Mouse (Mus musculus) liver, embryonic 14.5 days (tissue): ENCODE results near the gene Ctnnd2. TPM values are rescaled to one million over a fixed set of nuclear protein-coding genes. Genes with fewer than 3 reads are reported as not detected.

Source experiments
- ATAC-seq: fragments of 200-750 bp; cut with Nextera tagmentation; 2 replicates; pipeline ENCODE4 v1.8.0; 2017; ENCODE audit warnings: moderate number of reproducible peaks, mild to moderate bottlenecking, moderate library complexity; ENCODE audit not compliant: insufficient read depth
- DNase-seq, 3 experiments: peaks; one replicate each; pipeline ENCODE4 v3.0.0-alpha.2; 2012 to 2013; ENCODE audit warnings: low read depth in 3 of 3, low spot score in 3 of 3
- H3K27ac ChIP-seq: fragments of 300-500 bp; sonication (generic); 2 replicates; pipeline ENCODE4 v1.5.1; 2014; ENCODE audit warnings: moderate library complexity, mild to moderate bottlenecking, control low read depth, inconsistent platforms
- H3K27me3 ChIP-seq: fragments of 300-500 bp; sonication (generic); 2 replicates; pipeline ENCODE4 v1.6.1; 2014; ENCODE audit warnings: mild to moderate bottlenecking, low read length, moderate library complexity; ENCODE audit not compliant: control insufficient read depth, insufficient read depth
- H3K36me3 ChIP-seq: fragments of 300-500 bp; sonication (generic); replicated peaks from 2 replicates; pipeline ENCODE4 v1.6.1; 2014; ENCODE audit warnings: low read depth; ENCODE audit not compliant: control insufficient read depth, insufficient read depth
- H3K4me1 ChIP-seq, 2 experiments: fragments of 200-500 bp in 1 of 2; fragments of 300-500 bp in 1 of 2; sonication (generic) in 1 of 2; replicated peaks; 2 replicates each; pipeline ENCODE4 v1.6.1; 2012 to 2014; ENCODE audit warnings: antibody characterized with exemption in 1 of 2, inconsistent platforms in 1 of 2, low read length in 1 of 2; ENCODE audit not compliant: control insufficient read depth in 2 of 2, insufficient read depth in 2 of 2
- H3K4me2 ChIP-seq: fragments of 300-500 bp; sonication (generic); 2 replicates; pipeline ENCODE4 v1.6.1; 2014; ENCODE audit warnings: low read depth, mild to moderate bottlenecking, control low read depth, moderate library complexity
- H3K4me3 ChIP-seq, 2 experiments: fragments of 200-500 bp in 1 of 2; fragments of 300-500 bp in 1 of 2; sonication (generic) in 1 of 2; 2 replicates each; pipeline ENCODE4 v1.5.1; 2012 to 2014; ENCODE audit warnings: low read depth in 2 of 2, low read length in 2 of 2, mild to moderate bottlenecking in 2 of 2, control low read depth in 1 of 2, inconsistent platforms in 1 of 2, moderate library complexity in 1 of 2; ENCODE audit not compliant: insufficient read depth in 1 of 2
- H3K9ac ChIP-seq: fragments of 300-500 bp; sonication (generic); replicated peaks from 2 replicates; pipeline ENCODE4 v1.6.1; 2014; ENCODE audit warnings: mild to moderate bottlenecking, control low read depth, moderate library complexity
- H3K9me3 ChIP-seq: fragments of 300-500 bp; sonication (generic); 2 replicates; pipeline ENCODE4 v1.6.1; 2016; ENCODE audit warnings: low read length, mixed read lengths; ENCODE audit not compliant: control insufficient read depth
- CTCF ChIP-seq: IDR thresholded peaks from 2 replicates; pipeline ENCODE4 v1.5.1; 2016; ENCODE audit warnings: antibody characterized with exemption, low read depth, control low read depth
- EP300 ChIP-seq: IDR thresholded peaks from 2 replicates; pipeline ENCODE4 v1.6.1; 2016; ENCODE audit warnings: antibody characterized with exemption, low read depth
- WGBS: fragments of 180-500 bp; shearing (Covaris S2); extraction: QIAGEN DNeasy Blood & Tissue Kit; methylation state at CpG from one replicate; pipeline ENCODE4 v1.1.7; 2014; ENCODE audit not compliant: insufficient replicate concordance; 5-methylcytosine and 5-hydroxymethylcytosine counted together
- polyA plus RNA-seq, 2 experiments: library from polyadenylated mRNA; depleted of rRNA in 1 of 2; stranded (reverse) in 1 of 2; unstranded in 1 of 2; fragments of >200 nt; fragmentation: Nextera tagmentation in 1 of 2; extraction: Ambion mirVana in 1 of 2; gene quantifications; 2 replicates each; pipeline versions ENCODE4 v1.2.1 to v1.2.3; 2012 to 2014

Gene Ctnnd2
- polyA plus RNA-seq, 2 experiments: 0.09 to 0.11 TPM

DNA sequence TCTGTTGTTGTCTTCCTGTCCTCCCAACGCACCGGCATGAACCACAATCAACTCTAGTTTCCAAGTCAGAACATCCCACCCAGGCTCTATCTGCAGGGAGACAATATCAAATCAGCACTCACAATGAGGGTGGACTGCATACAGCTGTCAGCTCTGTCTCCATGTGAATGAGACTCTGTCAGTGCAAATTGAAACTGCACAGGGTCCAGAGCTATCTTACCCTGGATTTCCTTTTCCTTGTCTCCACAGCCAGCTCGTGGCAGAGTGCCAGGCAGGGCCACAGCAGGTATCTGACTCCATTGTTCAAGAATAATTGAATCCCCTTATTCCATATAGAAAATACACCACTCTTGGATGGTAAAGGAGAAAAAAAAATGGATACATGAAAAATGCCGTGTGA, 343.0 kb downstream of the Ctnnd2 start:
- H3K9me3 ChIP-seq: no peaks in the 10 kb centered on the region
- no peak overlapping the region for H3K4me3 ChIP-seq
- no peaks in the 10 kb centered on the region for H3K36me3 ChIP-seq
- DNase-seq (no peak), ATAC-seq (no peak)
- no peak overlapping the region for H3K9ac ChIP-seq
- no peak overlapping the region for H3K27ac ChIP-seq
- no peak for TF ChIP-seq CTCF
- TF ChIP-seq EP300: no peak
- H3K27me3 ChIP-seq: no peaks in the 10 kb centered on the region
- WGBS: 45% methylated on average over 4 of the region's 4 CpGs
- no peak overlapping the region for H3K4me2 ChIP-seq
- no peaks in the 10 kb centered on the region for H3K4me1 ChIP-seq

DNA sequence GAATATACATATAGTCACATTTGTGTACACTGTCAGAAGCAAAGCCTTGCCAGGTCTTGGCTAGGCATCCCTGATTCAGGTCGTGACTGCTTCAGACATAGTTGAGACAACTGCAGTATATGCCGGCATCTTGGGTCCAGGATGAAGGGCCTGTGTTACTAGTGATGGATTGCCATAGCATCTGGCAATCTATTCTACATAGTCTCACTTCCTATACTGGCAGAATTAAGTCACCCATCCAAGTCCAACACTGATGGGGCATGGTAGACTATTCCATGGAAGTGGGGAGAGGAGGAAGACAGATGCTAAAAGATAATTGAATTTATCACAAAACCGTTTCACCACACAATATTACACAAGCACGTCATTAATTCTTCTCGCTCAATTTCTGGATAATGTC, 369.1 kb downstream of the Ctnnd2 start:
- no peak for DNase-seq
- Histone ChIP-seq H3K9ac (no peak overlapping the region), H3K4me1 (no peaks in the 10 kb centered on the region), H3K4me3 (no peak overlapping the region), H3K27me3 (no peaks in the 10 kb centered on the region), H3K4me2 (no peak overlapping the region), H3K27ac (no peak overlapping the region), H3K36me3 (no peaks in the 10 kb centered on the region), H3K9me3 (no peaks in the 10 kb centered on the region)
- TF ChIP-seq CTCF: no peak
- ATAC-seq: no peak
- 67% methylated on average over 5 of the region's 5 CpGs for WGBS

DNA sequence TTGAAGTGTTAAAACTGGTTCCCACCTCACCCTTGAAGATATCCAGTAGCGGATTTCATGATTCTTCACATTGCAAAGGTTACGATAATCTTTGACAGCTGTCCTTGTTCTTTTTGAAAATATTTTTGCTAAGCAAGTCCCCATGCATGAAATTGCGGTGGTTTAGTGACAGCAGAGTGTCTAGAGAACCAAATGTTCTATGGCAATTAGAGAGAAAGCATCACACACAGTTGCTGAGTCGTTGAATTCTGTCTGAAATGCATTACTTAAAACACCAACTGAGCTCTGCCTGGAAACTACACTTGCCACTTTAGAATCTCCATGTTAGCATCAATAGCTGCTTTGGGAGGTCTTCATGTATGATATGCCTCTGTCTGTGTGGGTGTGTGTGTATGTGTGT, 375.9 kb downstream of the Ctnnd2 start:
- no peaks in the 10 kb centered on the region for H3K36me3 ChIP-seq
- DNase-seq (no peak), ATAC-seq (no peak)
- H3K4me3 ChIP-seq: no peak overlapping the region
- H3K27me3 ChIP-seq: no peaks in the 10 kb centered on the region
- no peak for TF ChIP-seq EP300
- no peaks in the 10 kb centered on the region for H3K4me1 ChIP-seq
- 59% methylated on average over 4 of the region's 4 CpGs for WGBS
- no peak overlapping the region for H3K27ac ChIP-seq
- H3K9me3 ChIP-seq: no peaks in the 10 kb centered on the region
- H3K4me2 ChIP-seq: no peak overlapping the region
- H3K9ac ChIP-seq: no peak overlapping the region

GRCm38 (mm10) chr15:30550956-30551355, 378.6 kb downstream of the Ctnnd2 start:
- Histone ChIP-seq H3K9me3 (no peaks in the 10 kb centered on the region), H3K27me3 (no peaks in the 10 kb centered on the region), H3K4me3 (no peak overlapping the region), H3K4me1 (no peaks in the 10 kb centered on the region), H3K27ac (no peak overlapping the region), H3K36me3 (no peaks in the 10 kb centered on the region), H3K9ac (no peak overlapping the region), H3K4me2 (no peak overlapping the region)
- DNase-seq (no peak), ATAC-seq (no peak)
- TF ChIP-seq EP300 (no peak), CTCF (no peak)
- 71% methylated on average over 12 of the region's 12 CpGs for WGBS

- Histone ChIP-seq H3K9me3 (no peaks in the 10 kb centered on the region), H3K27ac (no peak overlapping the region), H3K9ac (no peak overlapping the region), H3K4me2 (no peak overlapping the region), H3K4me1 (no peaks in the 10 kb centered on the region), H3K4me3 (no peak overlapping the region), H3K27me3 (no peaks in the 10 kb centered on the region), H3K36me3 (no peaks in the 10 kb centered on the region)
- no peak for DNase-seq
- 71% methylated on average over 2 of the region's 2 CpGs for WGBS
- no peak for ATAC-seq
- TF ChIP-seq CTCF (no peak), EP300 (no peak)
Observed at GRCm38 (mm10) chr15:30553910-30554406, 381.6 kb downstream of the Ctnnd2 start.
